Mouse (Mus musculus): ENCODE results near the gene Opalin. TPM values are rescaled to one million over a fixed set of nuclear protein-coding genes. Genes with fewer than 3 reads are reported as not detected.

Opalin gene
- polyA plus RNA-seq, 1 experiment from 2014 or later, result not detected

DNA sequence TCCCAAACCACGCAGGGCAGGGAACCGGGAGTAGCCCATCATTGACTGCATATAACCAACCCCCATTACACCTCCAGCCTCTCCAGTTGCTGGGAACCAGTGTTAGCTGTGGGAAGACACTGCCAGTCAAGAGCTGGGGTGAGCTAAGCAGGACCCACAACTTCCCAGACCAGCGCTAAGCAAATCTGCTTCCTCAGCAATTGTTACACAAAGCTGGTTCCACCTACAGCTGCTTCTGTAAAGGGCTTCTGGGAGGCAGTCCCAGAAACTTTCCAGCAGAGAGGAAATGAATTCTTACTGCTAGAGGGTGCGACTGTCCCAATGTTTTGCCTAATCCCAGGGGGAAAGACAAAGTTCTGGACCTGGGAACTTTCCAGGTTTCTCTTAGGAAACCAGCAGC, 22.2 kb downstream of the Opalin start:
- no peak for DNase-seq (ENCODE audit: extremely low spot score, low spot score)
- no peaks in the 10 kb centered on the region for H3K9me3 ChIP-seq
- H3K36me3 ChIP-seq (replicated peaks), result no peaks in the 10 kb centered on the region
- 0 out of 2 replicates have a peak, but pooled peaks cover 2% of the 10 kb centered on the region for H3K4me1 ChIP-seq
- H3K27me3 ChIP-seq (ENCODE audit: poor library complexity, severe bottlenecking), result no peaks in the 10 kb centered on the region
- 70% methylated on average over 4 of the region's 4 CpGs for WGBS
- H3K27ac ChIP-seq, result no peak overlapping the region
- H3K4me3 ChIP-seq, result no peak overlapping the region

DNA sequence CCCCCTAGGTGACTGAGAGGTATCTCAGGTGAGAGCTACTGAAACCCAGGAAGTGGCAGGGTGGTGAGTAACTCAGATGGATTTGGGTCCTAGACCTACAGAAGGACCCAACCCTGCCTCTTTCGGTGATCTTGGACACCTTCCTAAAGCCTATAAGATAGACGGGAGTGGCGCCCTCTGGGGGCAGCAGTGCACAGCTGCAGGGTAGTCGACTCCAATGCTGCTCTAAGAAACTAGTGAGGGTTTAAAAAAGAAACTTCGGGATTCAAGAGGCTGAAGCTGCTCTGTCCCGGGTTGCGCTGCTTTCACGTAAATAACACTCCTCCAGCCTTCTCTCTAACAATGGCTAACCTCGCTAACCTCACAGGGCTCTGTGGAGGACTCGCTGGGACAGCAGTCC, 23.4 kb downstream of the Opalin start:
- H3K4me3 ChIP-seq, result no peak overlapping the region
- no peak for DNase-seq (ENCODE audit: extremely low spot score, low spot score)
- H3K27ac ChIP-seq, result no peak overlapping the region
- H3K36me3 ChIP-seq (replicated peaks), result no peaks in the 10 kb centered on the region
- H3K27me3 ChIP-seq (ENCODE audit: poor library complexity, severe bottlenecking), result no peaks in the 10 kb centered on the region
- 36% methylated on average over 10 of the region's 10 CpGs for WGBS
- no peaks in the 10 kb centered on the region for H3K9me3 ChIP-seq
- 0 out of 2 replicates have a peak, but pooled peaks cover 2% of the 10 kb centered on the region for H3K4me1 ChIP-seq

DNA sequence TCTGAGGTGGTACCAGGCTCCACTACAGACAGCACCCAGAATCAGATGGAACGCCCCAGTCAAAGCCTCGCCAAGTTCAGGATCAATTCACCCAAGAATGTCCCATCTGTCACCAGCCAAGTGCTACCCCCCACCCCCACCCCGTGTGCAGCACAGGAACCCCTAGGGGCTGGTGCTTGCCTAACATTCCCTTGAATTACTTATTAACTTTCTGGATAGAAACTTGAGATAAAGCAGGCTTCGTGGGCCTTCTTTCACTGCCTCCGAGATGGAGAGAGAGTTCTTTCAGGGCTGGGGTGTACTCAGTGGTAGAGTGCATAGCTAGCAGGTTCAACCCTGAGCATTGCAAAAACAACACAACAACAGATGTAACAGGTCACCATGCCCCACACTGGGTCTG, 24.7 kb downstream of the Opalin start:
- H3K36me3 ChIP-seq (replicated peaks), result no peaks in the 10 kb centered on the region
- DNase-seq (ENCODE audit: extremely low spot score, low spot score), result no peak

DNA sequence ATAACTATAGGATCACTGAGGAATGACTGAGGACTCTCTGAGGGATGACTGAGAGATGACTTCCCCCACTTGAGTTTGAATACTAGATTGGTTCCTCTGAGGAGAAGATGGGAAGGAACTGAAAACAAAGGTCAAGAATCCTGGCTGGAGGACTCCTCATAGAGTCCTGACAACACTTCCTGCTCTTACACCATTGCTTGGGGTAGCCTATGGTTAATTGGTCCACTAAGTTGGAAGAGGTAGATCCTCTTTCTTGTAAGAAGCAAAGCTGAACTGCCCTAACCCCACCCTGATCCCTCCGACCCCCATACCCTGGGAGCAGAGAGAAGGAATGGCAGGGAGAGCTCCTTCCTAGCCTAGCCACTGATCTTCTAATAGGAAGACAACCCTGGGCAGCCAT, 25.2 kb downstream of the Opalin start:
- 0 out of 2 replicates have a peak, but pooled peaks cover 2% of the 10 kb centered on the region for H3K4me1 ChIP-seq

More for the DNA sequence above, 24.7 kb downstream of the Opalin start:
- Histone ChIP-seq H3K27ac (no peak overlapping the region), H3K4me1 (0 out of 2 replicates have a peak, but pooled peaks cover 2% of the 10 kb centered on the region), H3K9me3 (no peaks in the 10 kb centered on the region), H3K4me3 (no peak overlapping the region), H3K27me3 (ENCODE audit: poor library complexity, severe bottlenecking) (no peaks in the 10 kb centered on the region)
- WGBS, result 83% methylated on average over 5 of the region's 5 CpGs

DNA sequence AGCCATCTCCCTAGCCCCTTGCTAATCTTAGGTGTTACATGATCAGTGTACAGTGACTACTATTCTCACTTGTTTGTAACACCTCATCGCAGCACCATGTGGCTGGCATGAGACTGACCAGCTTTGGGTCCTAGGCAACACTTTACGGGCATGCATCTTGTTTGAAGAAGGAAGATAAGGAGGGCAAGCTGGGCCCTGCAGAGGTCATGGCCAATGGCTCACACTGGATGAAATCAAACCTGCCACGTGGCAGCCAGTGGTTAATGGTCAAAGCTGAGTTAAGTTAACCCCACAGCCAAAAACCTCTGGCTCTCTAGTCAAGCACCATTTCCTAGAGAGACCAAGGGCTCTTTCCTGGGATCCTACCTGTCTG, 28.7 kb downstream of the Opalin start:
- Histone ChIP-seq H3K27me3 (ENCODE audit: poor library complexity, severe bottlenecking) (no peaks in the 10 kb centered on the region), H3K9me3 (no peaks in the 10 kb centered on the region), H3K27ac (no peak overlapping the region), H3K4me1 (0 out of 2 replicates have a peak, but pooled peaks cover 2% of the 10 kb centered on the region), H3K4me3 (no peak overlapping the region), H3K36me3 (replicated peaks) (no peaks in the 10 kb centered on the region)
- DNase-seq (ENCODE audit: extremely low spot score, low spot score), result no peak
- WGBS, result 86% methylated on average over 3 of the region's 3 CpGs

More for the DNA sequence above, 25.2 kb downstream of the Opalin start:
- Histone ChIP-seq H3K27me3 (ENCODE audit: poor library complexity, severe bottlenecking) (no peaks in the 10 kb centered on the region), H3K9me3 (no peaks in the 10 kb centered on the region), H3K36me3 (replicated peaks) (no peaks in the 10 kb centered on the region), H3K27ac (no peak overlapping the region), H3K4me3 (no peak overlapping the region)
- DNase-seq (ENCODE audit: extremely low spot score, low spot score), result no peak
- 71% methylated on average over 1 of the region's 1 CpGs for WGBS

DNA sequence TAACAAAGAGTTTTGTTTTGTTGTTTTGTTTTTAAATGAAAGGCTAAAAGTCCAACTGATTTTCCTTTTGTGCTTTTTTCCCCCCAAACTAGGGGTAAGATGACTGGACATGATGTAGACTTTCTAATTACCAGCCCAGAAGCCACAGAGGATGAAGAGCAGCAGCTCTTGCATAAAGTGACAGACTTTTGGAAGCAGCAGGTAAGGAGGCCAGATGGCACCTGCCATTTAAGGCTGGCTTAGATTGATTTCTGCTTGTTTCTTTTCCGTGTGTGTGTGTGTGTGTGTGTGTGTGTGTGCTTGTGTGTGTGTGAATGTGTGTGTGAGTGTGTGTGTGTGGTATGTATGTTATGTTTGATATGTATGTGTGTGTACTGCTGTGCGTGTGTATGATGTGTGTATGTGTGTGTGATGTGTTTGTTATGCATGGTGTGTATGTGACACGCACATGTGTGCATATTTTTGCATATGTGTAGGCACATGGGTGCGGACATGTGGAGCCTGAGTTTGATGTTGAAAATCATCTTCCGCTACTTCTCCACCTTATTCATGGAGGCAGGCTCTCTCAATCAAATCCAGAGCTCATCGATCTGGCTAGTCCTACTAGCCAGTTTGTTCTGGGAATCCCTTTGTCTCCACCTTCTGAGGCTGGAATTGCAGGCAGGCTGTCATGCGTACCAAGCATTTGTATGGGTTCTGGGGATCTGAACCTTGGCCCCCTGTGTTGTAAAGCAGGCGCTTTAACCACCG, 29.3 kb downstream of the Opalin start:
- no peak overlapping the region for H3K4me3 ChIP-seq
- H3K27ac ChIP-seq, result no peak overlapping the region
- no peaks in the 10 kb centered on the region for H3K9me3 ChIP-seq
- H3K4me1 ChIP-seq, result no peaks in the 10 kb centered on the region
- DNase-seq (ENCODE audit: extremely low spot score, low spot score), result no peak
- no peaks in the 10 kb centered on the region for H3K36me3 ChIP-seq (replicated peaks)
- no peaks in the 10 kb centered on the region for H3K27me3 ChIP-seq (ENCODE audit: poor library complexity, severe bottlenecking)
- 84% methylated on average over 9 of the region's 9 CpGs for WGBS

DNA sequence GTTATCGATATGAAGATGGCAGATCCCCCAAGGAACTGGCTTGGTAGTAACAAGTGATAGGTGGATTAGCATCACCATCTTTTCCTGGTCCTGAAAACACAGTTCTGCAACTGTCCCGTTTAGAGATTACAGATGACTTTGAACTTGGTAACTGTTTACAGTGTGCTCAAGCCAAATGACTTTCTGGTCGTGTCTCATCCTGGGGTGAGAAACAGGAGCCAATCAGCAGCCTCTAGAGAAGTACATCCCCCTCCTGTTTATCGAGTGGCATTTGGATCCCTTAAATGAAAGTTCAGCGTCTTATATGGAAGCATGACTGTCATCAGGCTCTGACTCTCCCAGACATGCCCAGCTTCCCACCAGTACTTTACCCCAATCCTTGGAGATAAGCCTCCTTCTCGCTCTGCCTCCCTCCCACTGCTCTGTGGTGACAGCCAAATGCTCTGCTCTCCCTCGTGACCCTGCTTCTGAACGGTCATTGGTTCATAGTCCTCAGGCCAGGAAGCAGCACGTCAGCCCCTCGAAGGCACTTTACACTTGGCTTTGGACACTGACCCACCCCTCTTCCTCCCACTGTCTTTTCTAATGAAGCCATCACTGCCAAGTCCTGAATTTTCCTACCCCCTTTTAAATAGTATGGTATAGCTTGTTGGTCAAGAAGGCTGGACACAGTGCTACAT, 31.7 kb downstream of the Opalin start:
- H3K9me3 ChIP-seq, result no peaks in the 10 kb centered on the region
- DNase-seq (ENCODE audit: extremely low spot score, low spot score), result no peak
- H3K27me3 ChIP-seq (ENCODE audit: poor library complexity, severe bottlenecking), result no peaks in the 10 kb centered on the region
- H3K27ac ChIP-seq, result no peak overlapping the region
- H3K4me1 ChIP-seq, result no peaks in the 10 kb centered on the region
- H3K4me3 ChIP-seq, result no peak overlapping the region
- 64% methylated on average over 10 of the region's 10 CpGs for WGBS
- no peaks in the 10 kb centered on the region for H3K36me3 ChIP-seq (replicated peaks)

DNA sequence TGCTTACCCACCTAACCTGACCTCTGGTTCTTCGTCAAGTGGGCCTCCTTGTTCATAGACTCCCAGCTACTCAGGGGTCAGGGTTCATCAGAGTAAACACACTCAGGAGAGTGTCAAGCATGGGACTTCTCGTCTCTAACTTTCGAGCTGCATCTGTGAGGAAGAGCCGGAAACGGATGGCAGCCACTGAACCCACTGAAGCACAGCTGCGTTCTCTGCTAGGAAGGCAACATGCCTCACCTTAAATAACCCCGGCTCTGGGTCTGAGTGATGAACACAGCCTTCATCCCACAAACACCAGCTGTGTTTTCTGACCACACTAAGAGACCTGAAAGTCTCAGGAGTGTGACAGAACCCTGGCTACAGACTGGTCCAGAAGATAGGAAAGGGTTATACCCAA, 37.8 kb downstream of the Opalin start:
- Histone ChIP-seq H3K4me1 (no peaks in the 10 kb centered on the region), H3K9me3 (no peaks in the 10 kb centered on the region), H3K27me3 (ENCODE audit: poor library complexity, severe bottlenecking) (no peaks in the 10 kb centered on the region), H3K36me3 (replicated peaks) (no peaks in the 10 kb centered on the region), H3K4me3 (no peak overlapping the region), H3K27ac (no peak overlapping the region)
- 91% methylated on average over 7 of the region's 7 CpGs for WGBS
- DNase-seq (ENCODE audit: extremely low spot score, low spot score), result no peak

DNA sequence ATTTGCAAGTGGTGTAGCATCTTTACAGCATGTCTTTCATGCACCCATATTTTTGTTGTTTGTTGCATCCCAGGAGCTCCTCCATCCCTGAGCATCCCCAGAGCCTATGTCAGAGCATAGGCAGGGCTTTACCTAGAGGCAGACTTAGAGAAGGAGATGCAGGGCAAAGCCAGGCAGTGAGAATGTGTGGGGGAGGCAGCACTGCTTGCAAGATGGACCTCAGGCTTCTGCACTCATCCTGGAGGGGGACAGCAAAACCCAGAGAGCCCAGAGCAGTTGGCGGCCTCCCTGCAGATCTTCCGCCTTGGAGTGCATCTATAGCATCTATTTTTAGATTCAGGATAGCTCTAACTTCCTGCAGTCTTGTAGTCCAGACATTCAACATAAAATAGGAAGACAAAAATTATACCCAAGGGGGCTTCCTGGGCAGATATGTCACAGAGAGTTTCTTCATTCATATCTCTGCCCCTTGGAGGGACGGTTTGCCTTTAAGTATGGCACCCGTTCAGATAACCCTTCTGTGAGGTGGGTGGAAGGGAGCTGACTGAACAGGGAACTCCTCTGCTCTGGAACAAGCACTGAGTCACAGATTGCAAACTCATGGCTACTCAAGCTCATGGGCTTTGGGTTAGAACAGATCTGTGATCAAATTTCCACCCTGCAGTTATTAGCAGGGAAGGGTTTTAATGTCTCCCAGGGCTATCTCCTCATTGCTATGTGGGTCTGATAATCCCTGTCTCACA, 40.9 kb downstream of the Opalin start:
- H3K27ac ChIP-seq, result no peak overlapping the region
- no peak overlapping the region for H3K4me3 ChIP-seq
- H3K4me1 ChIP-seq, result no peaks in the 10 kb centered on the region
- H3K36me3 ChIP-seq (replicated peaks), result no peaks in the 10 kb centered on the region
- no peaks in the 10 kb centered on the region for H3K9me3 ChIP-seq
- 88% methylated on average over 4 of the region's 4 CpGs for WGBS
- no peaks in the 10 kb centered on the region for H3K27me3 ChIP-seq (ENCODE audit: poor library complexity, severe bottlenecking)
- no peak for DNase-seq (ENCODE audit: extremely low spot score, low spot score)

DNA sequence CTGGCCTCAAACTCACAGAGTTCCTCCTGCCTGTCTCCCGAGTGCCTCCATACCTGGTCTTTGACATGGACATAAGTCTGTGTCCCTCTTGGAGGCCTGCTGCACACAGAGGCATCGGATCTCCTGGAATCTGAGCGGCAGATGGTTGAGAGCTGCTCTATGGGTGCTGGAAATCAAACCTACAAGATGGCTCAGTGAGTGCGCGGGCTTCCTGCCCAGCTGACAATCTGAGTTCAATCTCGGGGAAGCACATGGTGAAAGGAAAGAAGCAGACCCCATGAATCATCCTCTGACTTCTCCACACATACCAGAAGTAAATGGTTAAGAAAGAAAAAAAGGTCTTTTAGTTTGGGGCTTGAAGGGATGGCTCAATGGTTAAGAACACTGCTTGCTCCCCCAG, 45.0 kb downstream of the Opalin start:
- Histone ChIP-seq H3K27ac (no peak overlapping the region), H3K4me3 (no peak overlapping the region), H3K27me3 (ENCODE audit: poor library complexity, severe bottlenecking) (no peaks in the 10 kb centered on the region), H3K9me3 (no peaks in the 10 kb centered on the region), H3K36me3 (replicated peaks) (no peaks in the 10 kb centered on the region), H3K4me1 (peaks cover 4% of the 10 kb centered on the region; the same call in 1 of the 2 replicates)
- WGBS, result 83% methylated on average over 6 of the region's 6 CpGs
- DNase-seq (ENCODE audit: extremely low spot score, low spot score), result no peak

DNA sequence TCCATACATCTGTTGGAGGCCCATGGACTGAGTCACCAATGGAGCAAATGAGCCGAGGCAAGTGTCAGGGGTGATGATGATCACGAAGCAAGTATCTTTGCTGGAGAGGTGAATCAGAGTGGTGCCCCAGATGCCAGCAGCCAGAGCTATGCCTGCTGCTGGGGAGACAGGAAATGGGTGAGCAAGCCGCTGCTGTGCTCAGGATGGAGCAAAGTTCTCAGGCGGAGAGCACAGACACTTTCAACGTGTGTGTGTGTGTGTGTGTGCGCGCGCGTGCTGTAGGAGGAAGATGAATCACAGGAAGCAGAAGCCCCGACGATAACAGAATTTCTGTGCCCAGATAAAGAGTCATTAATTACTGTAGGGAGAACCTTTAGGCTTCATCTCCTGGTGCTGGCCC, 45.9 kb downstream of the Opalin start:
- no peak overlapping the region for H3K27ac ChIP-seq

DNA sequence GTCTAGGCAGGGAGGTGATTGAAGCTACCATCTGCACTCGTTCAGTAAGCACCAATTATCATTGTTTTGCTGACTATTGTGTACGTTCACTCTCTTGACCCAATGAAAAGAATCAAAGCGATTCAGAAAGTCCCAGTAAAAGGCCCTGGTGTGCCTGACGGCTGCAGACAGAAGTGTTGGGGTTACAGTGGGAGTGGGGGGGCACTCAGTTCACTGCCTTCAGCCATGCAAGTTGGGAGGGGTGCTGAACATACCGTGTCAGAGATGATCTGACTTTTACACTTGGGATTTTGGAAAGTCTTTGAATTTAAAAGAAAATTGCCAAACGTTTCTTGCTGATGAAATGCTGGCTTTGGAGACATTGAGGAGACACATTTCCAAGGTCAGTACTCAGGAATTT, 46.8 kb downstream of the Opalin start:
- Histone ChIP-seq H3K36me3 (replicated peaks) (no peaks in the 10 kb centered on the region), H3K4me1 (peaks cover 4% of the 10 kb centered on the region; the same call in 1 of the 2 replicates), H3K9me3 (no peaks in the 10 kb centered on the region), H3K27ac (no peak overlapping the region), H3K4me3 (no peak overlapping the region), H3K27me3 (ENCODE audit: poor library complexity, severe bottlenecking) (no peaks in the 10 kb centered on the region)
- no peak for DNase-seq (ENCODE audit: extremely low spot score, low spot score)
- 55% methylated on average over 6 of the region's 6 CpGs for WGBS

More for the DNA sequence above, 45.9 kb downstream of the Opalin start:
- peaks cover 4% of the 10 kb centered on the region; the same call in 1 of the 2 replicates for H3K4me1 ChIP-seq
- H3K27me3 ChIP-seq (ENCODE audit: poor library complexity, severe bottlenecking), result no peaks in the 10 kb centered on the region
- WGBS, result 90% methylated on average over 11 of the region's 11 CpGs
- DNase-seq (ENCODE audit: extremely low spot score, low spot score), result no peak
- H3K4me3 ChIP-seq, result no peak overlapping the region
- H3K9me3 ChIP-seq, result no peaks in the 10 kb centered on the region
- H3K36me3 ChIP-seq (replicated peaks), result no peaks in the 10 kb centered on the region

DNA sequence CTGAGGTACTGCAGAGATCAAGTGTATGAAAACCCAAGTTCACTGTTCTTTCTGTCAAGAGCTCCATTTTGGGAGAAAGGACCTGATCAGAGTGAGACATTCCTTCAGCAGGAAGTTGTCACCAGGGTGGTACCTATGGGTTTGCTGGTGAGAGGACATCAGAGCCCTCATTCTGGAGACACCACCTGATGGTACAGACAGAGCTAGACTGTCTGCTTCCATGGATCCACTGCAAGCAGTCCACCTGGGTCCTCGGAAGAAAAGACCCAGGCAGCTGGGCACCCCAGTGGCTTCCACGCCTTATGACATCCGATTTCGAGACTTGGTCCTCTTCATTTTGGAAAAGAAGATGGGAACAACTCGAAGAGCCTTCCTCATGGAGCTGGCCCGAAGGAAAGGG, 47.7 kb downstream of the Opalin start, which contains the start of gene Dntt:
TSS of gene Dntt (plus strand) at position 57 of the 400 bp plus-strand sequence.
- DNase-seq (ENCODE audit: extremely low spot score, low spot score), result no peak
- Histone ChIP-seq H3K9me3 (no peaks in the 10 kb centered on the region), H3K4me1 (peaks cover 4% of the 10 kb centered on the region; the same call in 1 of the 2 replicates), H3K27ac (no peak within 1 kb of the TSS), H3K27me3 (ENCODE audit: poor library complexity, severe bottlenecking) (no peaks in the 10 kb centered on the region), H3K4me3 (no peak within 1 kb of the TSS), H3K36me3 (replicated peaks) (no peaks in the 10 kb centered on the region)
- 89% methylated on average over 6 of the region's 6 CpGs for WGBS

Data from forebrain, embryonic 10.5 days (tissue).